Mouse (Mus musculus) stomach, postnatal 0 days (tissue): ENCODE measurements around the gene Tex9.

Experiments
- CTCF ChIP-seq: IDR thresholded peaks from 2 replicates; pipeline ENCODE4 v1.5.1; 2016; ENCODE audit warnings: antibody characterized with exemption, low read depth, mild to moderate bottlenecking, moderate library complexity
- EP300 ChIP-seq: optimal IDR thresholded peaks from 2 replicates; pipeline ENCODE3; 2016; ENCODE audit warnings: antibody characterized with exemption

- TF ChIP-seq EP300 (no peak), CTCF (no peak)
Measured at GRCm38 (mm10) chr9:72535394-72535793, 43.4 kb upstream of the Tex9 start.
